Mouse (Mus musculus): ENCODE data around the gene Tkt. TPM values are rescaled to one million over a fixed set of nuclear protein-coding genes. Genes with fewer than 3 reads are reported as not detected.

Tkt gene
- polyA plus RNA-seq, 1 experiment from 2014 or later: 85.7 TPM

GRCm38 (mm10) chr14:30606817-30607216 lies 58.7 kb downstream of the Tkt start:
- Histone ChIP-seq H3K4me3 (no peak overlapping the region), H3K36me3 (peaks cover 35% of the 10 kb centered on the region), H3K27ac (ENCODE audit: poor library complexity, severe bottlenecking) (no peak overlapping the region), H3K27me3 (replicated peaks) (no peaks in the 10 kb centered on the region), H3K9ac (no peak overlapping the region), H3K4me1 (replicated peaks) (peaks cover 19% of the 10 kb centered on the region), H3K9me3 (replicated peaks) (no peaks in the 10 kb centered on the region), H3K4me2 (no peak overlapping the region)
- WGBS: 92% methylated on average over 5 of the region's 5 CpGs
- no peak for ATAC-seq (ENCODE audit: insufficient number of reproducible peaks, low FRiP score)

DNA sequence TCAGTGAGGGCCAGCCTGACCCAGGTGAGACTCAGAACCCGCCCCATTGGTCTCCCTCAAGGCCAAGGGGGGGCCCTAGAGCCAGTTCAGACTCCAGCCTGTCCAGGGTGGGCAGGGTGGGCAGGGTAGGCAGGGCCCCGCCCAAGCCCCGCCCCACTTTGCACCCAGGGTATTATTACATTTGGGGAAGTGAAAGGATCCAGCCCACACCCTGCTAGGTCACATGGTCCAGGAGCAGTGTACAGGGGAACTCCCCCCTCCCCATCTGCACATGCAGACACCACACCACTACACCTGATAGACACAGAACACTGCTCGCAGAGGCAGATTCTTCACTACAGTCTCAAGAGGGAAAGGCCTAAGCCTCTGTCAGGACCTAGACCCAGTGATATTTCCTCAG lies 59.5 kb downstream of the Tkt start:
- H3K9ac ChIP-seq: no peak overlapping the region
- H3K27me3 ChIP-seq (replicated peaks): no peaks in the 10 kb centered on the region
- H3K9me3 ChIP-seq (replicated peaks): no peaks in the 10 kb centered on the region
- H3K4me2 ChIP-seq: no peak overlapping the region
- peaks cover 26% of the 10 kb centered on the region for H3K36me3 ChIP-seq
- peaks cover 22% of the 10 kb centered on the region for H3K4me1 ChIP-seq (replicated peaks)
- H3K4me3 ChIP-seq: no peak overlapping the region
- ATAC-seq (ENCODE audit: insufficient number of reproducible peaks, low FRiP score): no peak
- H3K27ac ChIP-seq (ENCODE audit: poor library complexity, severe bottlenecking): no peak overlapping the region
- WGBS: 69% methylated on average over 4 of the region's 4 CpGs

DNA sequence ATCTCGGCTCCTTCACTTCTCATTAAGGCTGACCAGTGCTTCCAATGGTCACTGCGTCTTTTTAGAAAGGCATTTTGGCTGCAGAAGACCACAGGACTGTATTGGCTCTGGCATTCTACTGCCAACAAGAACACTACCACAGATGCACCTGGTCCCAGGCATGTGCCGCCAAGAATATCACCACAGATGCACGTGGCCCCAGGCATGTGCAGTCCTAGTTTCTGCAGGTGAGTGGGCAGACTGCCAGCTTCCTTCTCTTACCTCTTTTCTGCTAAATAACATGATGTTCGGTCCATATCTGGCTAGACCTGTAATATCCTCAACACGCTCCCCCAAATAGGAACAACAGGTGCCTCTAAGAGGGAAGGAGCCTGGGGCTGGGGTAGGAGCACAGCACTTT lies 60.0 kb downstream of the Tkt start:
- no peak overlapping the region for H3K9ac ChIP-seq
- H3K4me3 ChIP-seq: no peak overlapping the region
- no peaks in the 10 kb centered on the region for H3K27me3 ChIP-seq (replicated peaks)
- H3K9me3 ChIP-seq (replicated peaks): no peaks in the 10 kb centered on the region
- H3K4me1 ChIP-seq (replicated peaks): peaks cover 24% of the 10 kb centered on the region
- no peak for ATAC-seq (ENCODE audit: insufficient number of reproducible peaks, low FRiP score)
- H3K4me2 ChIP-seq: no peak overlapping the region
- peaks cover 25% of the 10 kb centered on the region for H3K36me3 ChIP-seq
- 89% methylated on average over 6 of the region's 6 CpGs for WGBS
- no peak overlapping the region for H3K27ac ChIP-seq (ENCODE audit: poor library complexity, severe bottlenecking)

GRCm38 (mm10) chr14:30609499-30609898 lies 61.3 kb downstream of the Tkt start:
- peaks cover 24% of the 10 kb centered on the region for H3K4me1 ChIP-seq (replicated peaks)
- no peak overlapping the region for H3K4me2 ChIP-seq
- WGBS: 86% methylated on average over 3 of the region's 3 CpGs
- no peak overlapping the region for H3K27ac ChIP-seq (ENCODE audit: poor library complexity, severe bottlenecking)
- no peaks in the 10 kb centered on the region for H3K27me3 ChIP-seq (replicated peaks)
- H3K9ac ChIP-seq: no peak overlapping the region
- no peak for ATAC-seq (ENCODE audit: insufficient number of reproducible peaks, low FRiP score)
- H3K36me3 ChIP-seq: peaks cover 19% of the 10 kb centered on the region
- H3K9me3 ChIP-seq (replicated peaks): no peaks in the 10 kb centered on the region
- H3K4me3 ChIP-seq: no peak overlapping the region

- ATAC-seq (ENCODE audit: insufficient number of reproducible peaks, low FRiP score): no peak
- Histone ChIP-seq H3K4me2 (no peak overlapping the region), H3K9me3 (replicated peaks) (no peaks in the 10 kb centered on the region), H3K9ac (no peak overlapping the region), H3K27ac (ENCODE audit: poor library complexity, severe bottlenecking) (no peak overlapping the region), H3K36me3 (peaks cover 19% of the 10 kb centered on the region), H3K4me3 (no peak overlapping the region), H3K27me3 (replicated peaks) (no peaks in the 10 kb centered on the region), H3K4me1 (replicated peaks) (peaks cover 27% of the 10 kb centered on the region)
- 75% methylated on average over 2 of the region's 2 CpGs for WGBS
Observed at GRCm38 (mm10) chr14:30610304-30610703, 62.1 kb downstream of the Tkt start.

GRCm38 (mm10) chr14:30610940-30611339 lies 62.8 kb downstream of the Tkt start:
- H3K4me1 ChIP-seq (replicated peaks): peaks cover 27% of the 10 kb centered on the region
- no peak overlapping the region for H3K4me3 ChIP-seq
- no peaks in the 10 kb centered on the region for H3K27me3 ChIP-seq (replicated peaks)
- H3K4me2 ChIP-seq: no peak overlapping the region
- H3K9ac ChIP-seq: no peak overlapping the region
- H3K36me3 ChIP-seq: peaks cover 16% of the 10 kb centered on the region
- ATAC-seq (ENCODE audit: insufficient number of reproducible peaks, low FRiP score): no peak
- WGBS: 68% methylated on average over 3 of the region's 3 CpGs
- no peak overlapping the region for H3K27ac ChIP-seq (ENCODE audit: poor library complexity, severe bottlenecking)
- H3K9me3 ChIP-seq (replicated peaks): no peaks in the 10 kb centered on the region

- H3K9ac ChIP-seq: no peak overlapping the region
- H3K36me3 ChIP-seq: peaks cover 7% of the 10 kb centered on the region
- H3K27ac ChIP-seq (ENCODE audit: poor library complexity, severe bottlenecking): no peak overlapping the region
- peaks cover 27% of the 10 kb centered on the region for H3K4me1 ChIP-seq (replicated peaks)
- H3K4me2 ChIP-seq: no peak overlapping the region
- H3K27me3 ChIP-seq (replicated peaks): no peaks in the 10 kb centered on the region
- no peak overlapping the region for H3K4me3 ChIP-seq
- H3K9me3 ChIP-seq (replicated peaks): no peaks in the 10 kb centered on the region
- 0 out of 2 replicates have a peak, but pooled peaks have one; percentile 20 for ATAC-seq (ENCODE audit: insufficient number of reproducible peaks, low FRiP score)
- WGBS: 19% methylated on average over 7 of the region's 7 CpGs
Observed at GRCm38 (mm10) chr14:30612523-30612922, 64.4 kb downstream of the Tkt start.

DNA sequence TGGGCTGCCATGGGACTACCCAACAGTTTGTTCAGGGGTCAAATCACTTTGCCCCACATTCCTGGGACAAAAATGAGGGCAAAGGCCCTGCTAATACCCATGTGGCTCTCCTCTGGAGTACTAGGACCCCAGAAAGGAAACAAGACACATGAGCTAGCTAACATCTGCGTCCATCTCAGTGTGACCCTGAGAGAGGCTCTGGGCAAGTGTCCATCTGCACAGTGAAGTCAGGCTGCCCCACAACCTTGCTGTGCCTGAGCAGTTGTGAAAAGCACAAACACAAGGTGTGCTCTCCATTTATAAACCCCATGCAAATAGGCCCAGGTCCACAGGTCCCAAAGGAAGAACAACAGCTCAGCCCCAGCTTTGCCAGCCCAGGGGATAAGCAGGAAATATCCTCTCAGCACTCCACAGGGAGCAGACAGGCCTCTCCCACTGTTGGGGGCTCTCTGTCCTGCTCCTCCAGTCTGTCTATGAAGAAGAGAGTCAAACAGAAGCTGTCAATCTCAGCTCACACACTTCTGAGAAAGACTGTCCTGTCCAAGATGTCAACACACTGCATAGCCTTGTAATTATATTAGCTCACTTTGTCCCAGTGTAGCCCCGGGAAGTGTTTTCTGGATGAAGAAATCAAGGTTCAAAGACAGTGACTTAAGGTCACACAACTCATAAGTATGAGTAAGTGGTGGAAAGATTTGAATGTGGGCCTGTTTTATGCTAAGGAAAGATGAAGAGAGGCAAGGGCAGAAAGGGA lies 65.0 kb downstream of the Tkt start:
- WGBS: 79% methylated on average over 2 of the region's 2 CpGs

GRCm38 (mm10) chr14:30616751-30617150 lies 68.6 kb downstream of the Tkt start:
- Histone ChIP-seq H3K9me3 (replicated peaks) (no peaks in the 10 kb centered on the region), H3K36me3 (no peaks in the 10 kb centered on the region), H3K4me2 (no peak overlapping the region), H3K27me3 (replicated peaks) (no peaks in the 10 kb centered on the region), H3K4me1 (replicated peaks) (peaks cover 26% of the 10 kb centered on the region), H3K4me3 (no peak overlapping the region), H3K9ac (no peak overlapping the region), H3K27ac (ENCODE audit: poor library complexity, severe bottlenecking) (no peak overlapping the region)
- WGBS: 72% methylated on average over 2 of the region's 2 CpGs
- no peak for ATAC-seq (ENCODE audit: insufficient number of reproducible peaks, low FRiP score)

More for the DNA sequence above, 65.0 kb downstream of the Tkt start:
- Histone ChIP-seq H3K27ac (ENCODE audit: poor library complexity, severe bottlenecking) (no peak overlapping the region), H3K9me3 (replicated peaks) (no peaks in the 10 kb centered on the region), H3K9ac (no peak overlapping the region), H3K4me3 (no peak overlapping the region), H3K4me1 (replicated peaks) (peaks cover 27% of the 10 kb centered on the region), H3K36me3 (peaks cover 6% of the 10 kb centered on the region), H3K27me3 (replicated peaks) (no peaks in the 10 kb centered on the region), H3K4me2 (no peak overlapping the region)
- no peak for ATAC-seq (ENCODE audit: insufficient number of reproducible peaks, low FRiP score)

DNA sequence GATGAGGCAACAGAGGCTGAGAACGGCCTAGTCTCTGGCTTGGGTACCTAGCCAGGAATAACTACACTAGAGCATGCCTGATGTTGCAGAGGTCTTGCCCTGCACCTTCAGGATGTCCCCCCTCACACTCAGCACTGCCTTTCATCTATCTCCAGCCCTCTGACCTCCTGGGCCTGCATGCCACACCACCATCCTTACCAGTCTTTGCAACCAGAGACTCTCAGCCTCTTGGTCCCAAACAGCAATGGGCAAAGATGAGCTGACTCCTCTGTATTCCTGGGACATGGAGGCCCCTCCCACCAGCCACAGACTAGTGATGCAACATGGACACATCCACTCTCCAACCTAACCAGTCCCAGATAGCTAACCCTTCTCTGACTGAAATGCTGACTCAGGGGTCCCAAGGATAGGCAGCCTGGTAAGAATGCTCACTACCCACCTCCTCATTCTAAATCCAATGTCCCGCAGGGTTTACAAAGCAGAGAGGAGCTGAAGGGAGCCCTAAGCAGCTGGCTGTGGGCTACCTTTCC lies 70.7 kb downstream of the Tkt start:
- H3K36me3 ChIP-seq: no peaks in the 10 kb centered on the region
- no peak overlapping the region for H3K4me3 ChIP-seq
- H3K4me2 ChIP-seq: no peak overlapping the region
- H3K27me3 ChIP-seq (replicated peaks): no peaks in the 10 kb centered on the region
- H3K4me1 ChIP-seq (replicated peaks): peaks cover 22% of the 10 kb centered on the region
- H3K9me3 ChIP-seq (replicated peaks): no peaks in the 10 kb centered on the region
- no peak overlapping the region for H3K9ac ChIP-seq
- WGBS: 95% methylated on average over 2 of the region's 2 CpGs
- H3K27ac ChIP-seq (ENCODE audit: poor library complexity, severe bottlenecking): no peak overlapping the region
- no peak for ATAC-seq (ENCODE audit: insufficient number of reproducible peaks, low FRiP score)

- 60% methylated on average over 7 of the region's 7 CpGs for WGBS
- no peak for ATAC-seq (ENCODE audit: insufficient number of reproducible peaks, low FRiP score)
Observed at GRCm38 (mm10) chr14:30619982-30620578, 71.9 kb downstream of the Tkt start.

More at GRCm38 (mm10) chr14:30619982-30620578, 71.9 kb downstream of the Tkt start:
- no peaks in the 10 kb centered on the region for H3K9me3 ChIP-seq (replicated peaks)
- no peak overlapping the region for H3K4me2 ChIP-seq
- H3K4me1 ChIP-seq (replicated peaks): peaks cover 30% of the 10 kb centered on the region
- H3K36me3 ChIP-seq: no peaks in the 10 kb centered on the region
- no peak overlapping the region for H3K27ac ChIP-seq (ENCODE audit: poor library complexity, severe bottlenecking)
- H3K4me3 ChIP-seq: no peak overlapping the region
- no peak overlapping the region for H3K9ac ChIP-seq
- H3K27me3 ChIP-seq (replicated peaks): no peaks in the 10 kb centered on the region
